Mouse (Mus musculus): ENCODE data around the gene Orc1. TPM values are rescaled to one million over a fixed set of nuclear protein-coding genes. Genes with fewer than 3 reads are reported as not detected.

Orc1 gene
- polyA plus RNA-seq, 1 experiment from 2014 or later, result 13.0 TPM

DNA sequence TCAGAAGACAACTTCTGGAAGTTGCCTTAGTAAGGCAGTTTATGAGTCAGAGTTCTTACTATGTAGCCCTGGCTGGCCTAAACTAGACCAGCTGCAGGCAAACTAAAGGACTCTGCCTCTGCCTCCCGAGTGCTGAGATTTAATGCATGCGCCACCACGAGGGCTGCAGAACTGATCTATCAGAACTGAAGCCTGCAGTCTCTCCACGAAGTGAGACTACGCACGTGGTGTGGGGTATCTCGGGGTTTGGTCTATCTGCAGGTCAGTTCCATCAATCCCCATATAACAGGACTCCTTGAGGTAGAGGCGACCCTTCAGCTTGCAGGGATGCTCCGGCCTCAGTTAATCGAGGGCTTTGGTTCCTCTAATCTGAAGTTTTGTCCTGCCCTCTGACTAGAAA lies 39.9 kb downstream of the Orc1 start:
- H3K27ac ChIP-seq, result peak overlapping the region; percentile 86
- H3K4me3 ChIP-seq (replicated peaks), result peak overlapping the region; percentile 77
- H3K9ac ChIP-seq, result peak overlapping the region; percentile 94
- peak overlapping the region; percentile 84 for H3K4me2 ChIP-seq
- 2% methylated on average over 10 of the region's 10 CpGs for whole genome bisulfite sequencing
- H3K27me3 ChIP-seq, result no peaks in the 10 kb centered on the region
- ATAC-seq (ENCODE audit: low FRiP score), result peak; percentile 45
- no peaks in the 10 kb centered on the region for H3K9me3 ChIP-seq
- H3K36me3 ChIP-seq (replicated peaks), result peaks cover 19% of the 10 kb centered on the region
- H3K4me1 ChIP-seq, result peaks cover 15% of the 10 kb centered on the region

DNA sequence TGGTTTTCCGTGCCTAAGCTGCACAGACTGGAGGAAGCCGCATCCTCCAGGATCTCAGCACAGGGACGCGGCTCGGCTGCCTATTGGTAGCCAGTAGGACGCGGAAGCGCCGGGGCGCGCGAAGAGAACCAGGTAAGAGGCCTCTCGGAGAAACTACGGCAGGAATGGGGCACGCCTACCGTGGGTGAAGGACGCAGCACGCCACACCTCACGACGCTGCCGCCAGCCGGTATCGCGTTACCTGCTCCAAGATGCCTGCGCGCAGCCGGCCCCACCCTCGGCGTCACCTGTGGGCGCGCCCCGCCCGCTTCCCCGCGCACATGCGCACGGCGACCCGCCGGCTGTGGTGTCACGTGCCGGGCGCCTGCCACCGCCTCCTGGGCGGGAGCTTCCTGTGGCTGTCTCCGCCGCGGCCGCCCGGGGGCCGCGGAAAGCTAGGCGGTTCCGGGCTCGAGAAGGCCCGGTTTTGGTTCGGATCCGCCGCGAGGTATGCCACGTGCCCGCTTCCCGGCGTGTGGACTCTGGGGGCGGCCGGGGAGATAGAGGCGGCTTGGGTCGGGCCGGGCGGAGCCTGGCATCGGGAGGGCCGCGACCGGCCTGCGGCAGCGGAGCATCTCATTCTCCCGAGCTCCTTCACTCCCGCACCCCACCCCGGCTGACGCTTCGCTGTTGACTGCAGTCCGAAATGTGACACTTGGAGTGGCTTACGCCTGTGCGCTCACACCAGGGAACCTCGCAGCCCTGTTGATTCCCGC lies 40.5 kb downstream of the Orc1 start, which contains the start of gene Cc2d1b:
TSS of gene Cc2d1b (plus strand) at position 354 of the 755 bp plus-strand sequence.
- Histone ChIP-seq H3K4me1 (peaks cover 15% of the 10 kb centered on the region), H3K27ac (peak within 1 kb of the TSS; percentile 86), H3K9ac (peak within 1 kb of the TSS; percentile 94), H3K4me3 (replicated peaks) (peak within 1 kb of the TSS; percentile 77), H3K4me2 (peak within 1 kb of the TSS; percentile 84), H3K36me3 (replicated peaks) (peaks cover 19% of the 10 kb centered on the region), H3K9me3 (no peaks in the 10 kb centered on the region), H3K27me3 (no peaks in the 10 kb centered on the region)
- WGBS, result under 1% methylated on average over 86 of the region's 86 CpGs
- ATAC-seq (ENCODE audit: low FRiP score), result peak; percentile 96

DNA sequence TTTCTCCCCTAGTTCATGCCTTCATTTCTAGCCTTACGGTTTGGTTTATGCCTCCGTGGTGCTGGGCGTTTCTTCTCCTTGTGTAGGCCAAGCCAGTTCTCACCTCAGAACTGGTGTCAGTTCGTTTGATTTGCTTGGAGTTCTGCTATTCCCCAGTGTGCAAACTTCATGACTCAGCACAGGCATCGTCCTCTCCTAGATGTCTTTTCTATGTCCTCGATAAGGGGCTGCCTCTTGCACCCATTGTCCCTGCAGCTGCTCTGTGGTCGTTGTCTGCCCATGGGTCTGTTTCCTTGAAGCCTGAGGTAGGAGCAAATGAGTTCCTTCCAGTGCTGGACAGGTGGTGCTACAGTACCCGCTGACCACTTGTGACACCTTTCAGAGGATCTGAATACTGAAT lies 41.3 kb downstream of the Orc1 start:
- WGBS, result 17% methylated on average over 8 of the region's 8 CpGs
- Histone ChIP-seq H3K27ac (peak overlapping the region; percentile 86; the same call in 1 of the 2 replicates), H3K9me3 (no peaks in the 10 kb centered on the region)

DNA sequence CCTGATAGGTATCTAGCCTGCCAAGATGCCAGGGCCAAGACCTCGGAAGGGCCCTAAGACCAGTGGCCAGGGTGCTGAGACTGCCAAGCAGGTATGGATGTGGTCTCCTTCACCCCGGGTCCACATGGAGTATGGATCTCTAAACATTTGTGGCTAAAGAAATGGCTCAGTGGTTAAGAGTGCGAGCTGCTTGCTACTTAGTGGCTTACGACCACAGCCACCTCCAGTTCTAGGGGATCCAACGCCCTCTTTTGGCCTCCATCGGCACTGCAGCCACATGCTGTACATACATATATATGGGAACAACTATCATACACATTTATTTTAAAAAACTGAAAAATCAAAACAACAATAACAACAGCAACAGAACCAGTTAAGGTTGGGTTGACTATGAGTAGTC lies 42.3 kb downstream of the Orc1 start:
- H3K4me2 ChIP-seq, result no peak overlapping the region

More for the DNA sequence above, 41.3 kb downstream of the Orc1 start:
- peak overlapping the region; percentile 94 for H3K9ac ChIP-seq
- peak overlapping the region; percentile 77 for H3K4me3 ChIP-seq (replicated peaks)
- H3K27me3 ChIP-seq, result no peaks in the 10 kb centered on the region
- H3K4me1 ChIP-seq, result peaks cover 15% of the 10 kb centered on the region
- ATAC-seq (ENCODE audit: low FRiP score), result no peak
- H3K4me2 ChIP-seq, result peak overlapping the region; percentile 84
- peaks cover 20% of the 10 kb centered on the region for H3K36me3 ChIP-seq (replicated peaks)

DNA sequence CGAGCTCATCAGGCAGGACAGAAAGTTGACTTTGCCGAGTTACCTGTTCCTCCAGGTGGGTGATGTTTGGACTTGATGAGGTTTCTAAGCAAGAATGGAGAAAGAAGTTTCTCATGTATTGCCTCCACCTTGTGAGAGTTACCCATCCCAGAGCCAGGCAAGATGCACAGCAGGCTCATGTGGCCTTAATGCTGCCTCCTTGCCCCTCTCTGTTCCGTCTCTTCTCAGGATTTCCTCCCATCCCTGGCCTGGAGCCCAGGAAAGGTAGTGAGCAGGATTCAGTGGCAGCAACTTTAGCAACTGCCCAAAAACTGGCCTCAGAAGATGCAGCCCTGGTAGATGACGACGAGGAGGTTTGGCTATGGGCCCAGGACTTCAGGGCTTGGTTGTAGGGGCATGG lies 47.8 kb downstream of the Orc1 start:
- H3K4me2 ChIP-seq, result no peak overlapping the region
- no peak overlapping the region for H3K9ac ChIP-seq
- ATAC-seq (ENCODE audit: low FRiP score), result no peak
- no peak overlapping the region for H3K4me3 ChIP-seq (replicated peaks)
- no peaks in the 10 kb centered on the region for H3K9me3 ChIP-seq
- no peaks in the 10 kb centered on the region for H3K4me1 ChIP-seq
- H3K27me3 ChIP-seq, result no peaks in the 10 kb centered on the region
- 90% methylated on average over 5 of the region's 5 CpGs for WGBS
- no peak overlapping the region for H3K27ac ChIP-seq
- peaks cover 78% of the 10 kb centered on the region for H3K36me3 ChIP-seq (replicated peaks)

More for the DNA sequence above, 42.3 kb downstream of the Orc1 start:
- no peak overlapping the region for H3K9ac ChIP-seq
- no peak overlapping the region for H3K27ac ChIP-seq
- peaks cover 25% of the 10 kb centered on the region for H3K36me3 ChIP-seq (replicated peaks)
- no peak for ATAC-seq (ENCODE audit: low FRiP score)
- 96% methylated on average over 6 of the region's 6 CpGs for WGBS
- H3K9me3 ChIP-seq, result no peaks in the 10 kb centered on the region
- no peaks in the 10 kb centered on the region for H3K27me3 ChIP-seq
- no peak overlapping the region for H3K4me3 ChIP-seq (replicated peaks)
- H3K4me1 ChIP-seq, result peaks cover 15% of the 10 kb centered on the region

DNA sequence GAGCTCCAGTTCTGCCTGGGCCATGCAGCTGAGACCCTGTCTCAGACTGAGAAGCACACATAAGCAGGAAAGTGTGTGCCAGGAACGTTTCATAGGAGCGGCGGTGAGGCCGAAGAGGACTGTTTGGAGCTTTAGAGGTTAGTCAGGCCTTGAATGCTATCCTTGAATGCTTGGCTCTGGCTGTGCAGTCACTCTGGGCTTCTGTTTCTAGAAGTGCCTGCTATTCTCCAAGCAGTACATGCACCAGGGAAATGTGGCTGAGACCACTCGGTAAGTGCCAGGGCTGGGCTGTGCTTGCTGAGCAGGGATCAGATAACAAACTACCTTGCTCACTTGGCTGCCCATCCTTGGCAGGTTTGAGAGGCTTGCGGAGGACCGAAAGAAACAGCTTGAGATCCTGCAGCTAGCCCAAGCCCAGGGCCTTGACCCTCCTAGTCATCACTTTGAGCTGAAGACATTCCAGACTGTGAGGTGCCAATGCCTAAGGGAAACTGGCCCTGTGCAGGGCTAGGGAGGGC lies 50.2 kb downstream of the Orc1 start:
- WGBS, result 88% methylated on average over 7 of the region's 7 CpGs
- ATAC-seq (ENCODE audit: low FRiP score), result no peak
- peaks cover 95% of the 10 kb centered on the region for H3K36me3 ChIP-seq (replicated peaks)
- H3K9ac ChIP-seq, result no peak overlapping the region
- H3K4me1 ChIP-seq, result no peaks in the 10 kb centered on the region
- no peaks in the 10 kb centered on the region for H3K27me3 ChIP-seq
- H3K9me3 ChIP-seq, result no peaks in the 10 kb centered on the region
- no peak overlapping the region for H3K4me2 ChIP-seq
- H3K4me3 ChIP-seq (replicated peaks), result no peak overlapping the region
- no peak overlapping the region for H3K27ac ChIP-seq

DNA sequence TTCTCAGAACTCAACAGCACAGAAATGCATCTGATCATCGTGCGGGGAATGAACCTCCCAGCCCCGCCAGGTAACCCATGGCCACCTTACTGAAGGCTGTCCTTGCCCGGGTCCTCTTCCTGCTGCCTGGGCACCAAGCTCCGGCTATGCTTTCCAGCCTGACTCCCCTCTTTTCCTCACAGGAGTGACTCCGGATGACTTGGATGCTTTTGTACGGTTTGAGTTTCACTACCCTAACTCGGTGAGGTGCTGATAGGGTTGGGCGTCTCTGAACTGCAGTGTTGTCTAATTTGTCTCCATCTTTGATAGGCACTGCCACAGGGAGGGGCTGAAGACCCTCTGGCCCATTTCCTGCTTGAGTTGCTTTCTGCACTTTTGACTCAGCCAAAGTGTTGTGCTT lies 50.9 kb downstream of the Orc1 start:
- H3K4me3 ChIP-seq (replicated peaks), result no peak overlapping the region
- WGBS, result 93% methylated on average over 9 of the region's 9 CpGs
- H3K36me3 ChIP-seq (replicated peaks), result peaks cover 97% of the 10 kb centered on the region
- no peaks in the 10 kb centered on the region for H3K9me3 ChIP-seq
- H3K27ac ChIP-seq, result no peak overlapping the region
- H3K4me1 ChIP-seq, result peaks cover 4% of the 10 kb centered on the region; the same call in 1 of the 2 replicates
- no peaks in the 10 kb centered on the region for H3K27me3 ChIP-seq
- no peak overlapping the region for H3K4me2 ChIP-seq
- H3K9ac ChIP-seq, result no peak overlapping the region
- ATAC-seq (ENCODE audit: low FRiP score), result no peak

DNA sequence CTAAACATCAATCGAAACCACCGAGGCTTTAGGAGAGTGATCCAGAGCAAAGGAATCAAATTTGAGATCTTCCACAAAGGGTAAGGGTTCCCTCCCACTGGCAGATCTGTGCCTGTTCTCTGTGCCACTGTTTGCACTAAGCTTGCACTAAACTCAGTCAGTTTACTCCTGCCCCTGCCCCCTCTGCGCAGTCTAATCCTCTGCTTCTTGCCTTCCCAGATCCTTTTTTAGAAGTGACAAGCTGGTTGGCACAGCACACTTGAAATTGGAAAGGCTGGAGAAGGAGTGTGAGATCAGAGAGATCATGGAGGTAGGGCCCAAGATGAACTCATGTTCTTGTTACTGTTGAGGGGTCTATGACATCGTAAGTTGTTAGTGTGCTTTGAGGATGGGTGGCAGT lies 52.4 kb downstream of the Orc1 start:
- H3K27ac ChIP-seq, result no peak overlapping the region
- no peak overlapping the region for H3K9ac ChIP-seq
- H3K4me1 ChIP-seq, result peaks cover 5% of the 10 kb centered on the region; the same call in 1 of the 2 replicates
- H3K36me3 ChIP-seq (replicated peaks), result peaks cover 95% of the 10 kb centered on the region
- WGBS, result 95% methylated on average over 4 of the region's 4 CpGs
- H3K27me3 ChIP-seq, result no peaks in the 10 kb centered on the region
- H3K4me2 ChIP-seq, result no peak overlapping the region
- no peak overlapping the region for H3K4me3 ChIP-seq (replicated peaks)
- ATAC-seq (ENCODE audit: low FRiP score), result no peak
- H3K9me3 ChIP-seq, result no peaks in the 10 kb centered on the region

DNA sequence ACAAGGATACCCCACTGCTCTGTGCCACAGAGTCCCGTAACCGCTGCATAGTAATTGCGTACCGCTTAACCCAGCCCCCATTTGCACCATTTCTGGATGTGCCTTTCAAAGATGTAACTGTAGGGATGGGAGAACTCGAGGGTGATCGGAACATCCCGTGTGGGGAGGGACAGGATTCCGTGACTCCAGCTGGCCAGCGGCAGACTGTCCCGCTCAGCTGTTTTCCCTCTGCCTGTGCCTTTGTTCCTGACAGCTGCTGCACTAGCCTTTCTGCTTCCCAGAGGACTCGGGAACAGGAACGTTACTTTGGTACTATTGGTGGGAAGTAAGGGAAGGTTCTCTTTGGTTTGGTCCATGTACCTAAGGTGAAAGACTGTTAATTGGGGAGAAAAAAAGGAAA lies 54.5 kb downstream of the Orc1 start:
- 82% methylated on average over 12 of the region's 12 CpGs for WGBS
- H3K4me1 ChIP-seq, result peaks cover 5% of the 10 kb centered on the region; the same call in 1 of the 2 replicates
- H3K9ac ChIP-seq, result no peak overlapping the region
- H3K27ac ChIP-seq, result no peak overlapping the region
- no peaks in the 10 kb centered on the region for H3K27me3 ChIP-seq
- no peak overlapping the region for H3K4me2 ChIP-seq
- no peak for ATAC-seq (ENCODE audit: low FRiP score)
- H3K4me3 ChIP-seq (replicated peaks), result no peak overlapping the region
- H3K36me3 ChIP-seq (replicated peaks), result peaks cover 86% of the 10 kb centered on the region
- H3K9me3 ChIP-seq, result no peaks in the 10 kb centered on the region

DNA sequence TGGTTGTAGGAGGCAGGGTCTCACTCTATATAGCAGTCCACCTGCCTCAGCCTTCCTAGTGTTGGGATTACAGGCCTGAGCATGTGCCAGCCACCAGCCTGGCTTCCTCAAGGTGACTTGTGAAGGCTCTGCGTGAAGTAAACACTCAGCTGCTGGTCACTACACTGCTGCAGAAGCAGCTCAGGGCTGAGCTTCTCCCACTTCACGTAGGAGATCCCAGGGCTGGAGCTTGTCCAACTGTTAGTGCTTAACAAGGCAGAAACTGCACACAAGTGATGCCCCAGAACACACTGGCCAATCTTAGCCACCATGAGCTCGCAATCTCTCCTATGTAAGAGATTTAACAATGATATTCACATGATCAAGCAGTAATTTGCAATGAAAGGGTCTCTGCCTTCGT lies 55.5 kb downstream of the Orc1 start:
- no peaks in the 10 kb centered on the region for H3K27me3 ChIP-seq
- WGBS, result 45% methylated on average over 4 of the region's 4 CpGs
- no peak overlapping the region for H3K4me3 ChIP-seq (replicated peaks)
- H3K4me2 ChIP-seq, result no peak overlapping the region
- H3K9me3 ChIP-seq, result no peaks in the 10 kb centered on the region
- peaks cover 5% of the 10 kb centered on the region; the same call in 1 of the 2 replicates for H3K4me1 ChIP-seq
- ATAC-seq (ENCODE audit: low FRiP score), result no peak
- H3K27ac ChIP-seq, result no peak overlapping the region
- peaks cover 81% of the 10 kb centered on the region for H3K36me3 ChIP-seq (replicated peaks)
- no peak overlapping the region for H3K9ac ChIP-seq

DNA sequence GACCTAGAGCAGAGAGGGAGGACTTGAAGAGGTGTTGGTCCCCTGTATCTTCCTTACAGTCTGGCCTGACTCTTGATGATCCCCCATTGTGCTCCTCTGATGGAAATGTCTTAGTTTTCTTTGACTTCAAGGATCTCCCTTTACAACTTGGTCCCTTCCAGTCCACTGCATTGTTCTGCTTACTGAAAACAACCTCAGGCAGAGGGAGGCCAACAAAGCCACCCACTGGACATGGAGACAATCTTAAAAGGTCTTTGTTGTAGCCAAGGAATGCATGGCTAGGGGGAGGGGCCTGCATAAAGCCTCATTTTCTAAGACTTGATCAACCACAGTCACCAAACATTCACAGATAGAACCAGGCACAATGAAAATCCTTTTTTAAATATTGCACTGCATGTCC lies 55.9 kb downstream of the Orc1 start:
- H3K36me3 ChIP-seq (replicated peaks), result peaks cover 79% of the 10 kb centered on the region
- H3K9me3 ChIP-seq, result no peaks in the 10 kb centered on the region
- H3K9ac ChIP-seq, result no peak overlapping the region
- no peak overlapping the region for H3K4me3 ChIP-seq (replicated peaks)
- ATAC-seq (ENCODE audit: low FRiP score), result no peak
- H3K27ac ChIP-seq, result no peak overlapping the region
- H3K4me1 ChIP-seq, result peaks cover 5% of the 10 kb centered on the region; the same call in 1 of the 2 replicates
- no peaks in the 10 kb centered on the region for H3K27me3 ChIP-seq
- no peak overlapping the region for H3K4me2 ChIP-seq

DNA sequence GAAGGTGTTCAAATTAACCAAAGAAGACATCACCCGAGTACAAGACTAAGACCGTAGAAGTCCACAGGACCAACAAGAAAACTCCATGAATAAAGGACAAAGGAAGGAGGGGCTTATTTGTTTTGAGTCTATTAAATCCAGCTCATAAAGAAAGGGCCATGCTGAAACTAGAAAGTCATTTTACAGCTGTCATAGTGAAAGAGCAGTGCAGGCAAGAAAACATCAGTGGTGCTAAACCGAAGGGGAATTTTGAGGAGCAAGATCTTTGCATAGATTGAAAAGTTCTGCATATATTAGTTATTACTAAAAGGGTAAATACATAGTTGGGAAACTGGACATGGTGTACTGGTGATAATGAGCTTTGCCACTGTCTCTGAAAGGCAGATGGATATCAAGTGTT lies 58.5 kb downstream of the Orc1 start:
- Histone ChIP-seq H3K27me3 (no peaks in the 10 kb centered on the region), H3K9me3 (no peaks in the 10 kb centered on the region), H3K4me3 (replicated peaks) (no peak overlapping the region), H3K9ac (no peak overlapping the region), H3K36me3 (replicated peaks) (peaks cover 68% of the 10 kb centered on the region), H3K4me2 (no peak overlapping the region), H3K4me1 (peaks cover 5% of the 10 kb centered on the region; the same call in 1 of the 2 replicates), H3K27ac (no peak overlapping the region)
- ATAC-seq (ENCODE audit: low FRiP score), result no peak
- 86% methylated on average over 3 of the region's 3 CpGs for WGBS

DNA sequence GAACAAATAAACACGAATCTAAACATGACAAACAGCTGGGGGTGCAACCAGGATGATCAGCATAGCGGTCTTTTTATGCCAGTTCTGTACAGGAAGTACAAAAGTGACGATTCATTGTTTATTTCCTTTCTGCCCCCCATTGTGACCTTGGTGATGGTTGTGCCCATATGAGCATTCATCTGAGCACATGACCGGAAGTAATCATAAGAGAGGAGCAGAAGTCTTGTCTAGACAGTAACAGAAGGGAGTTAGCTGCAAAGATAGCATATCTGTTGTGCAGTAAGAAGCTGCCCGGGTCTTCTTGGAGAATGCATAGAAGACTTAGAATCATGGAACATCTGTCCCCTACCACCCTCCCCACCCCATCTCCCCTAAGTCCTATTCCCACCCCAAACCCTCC lies 59.5 kb downstream of the Orc1 start:
- Histone ChIP-seq H3K27ac (no peak overlapping the region), H3K9me3 (no peaks in the 10 kb centered on the region), H3K27me3 (no peaks in the 10 kb centered on the region), H3K4me1 (peaks cover 5% of the 10 kb centered on the region; the same call in 1 of the 2 replicates), H3K36me3 (replicated peaks) (peaks cover 66% of the 10 kb centered on the region), H3K4me2 (no peak overlapping the region), H3K4me3 (replicated peaks) (no peak overlapping the region), H3K9ac (no peak overlapping the region)
- no peak for ATAC-seq (ENCODE audit: low FRiP score)
- WGBS, result 85% methylated on average over 5 of the region's 5 CpGs

Data from forebrain, embryonic 12.5 days (tissue).